Mouse (Mus musculus): ENCODE data around the gene Bsn. TPM values are rescaled to one million over a fixed set of nuclear protein-coding genes. Genes with fewer than 3 reads are reported as not detected.
A peak's percentile ranks its signal among the peaks of the same experiment; 100 is the strongest.

Bsn gene
- polyA plus RNA-seq, 1 experiment, result not detected

- Histone ChIP-seq H3K4me3 (ENCODE audit: insufficient read depth, low read depth, low read length) (no peak overlapping the region), H3K4me1 (ENCODE audit: control insufficient read depth, insufficient read depth, low read length) (peaks cover 3% of the 10 kb centered on the region), H3K27ac (ENCODE audit: insufficient read depth, low read depth, low read length) (no peak overlapping the region)
- TF ChIP-seq CTCF (IDR thresholded peaks at IDR 0.05; ENCODE audit: insufficient read depth, low read depth, low read length) (no peak), POLR2A (IDR thresholded peaks at IDR 0.05; ENCODE audit: insufficient read depth, low read depth, low read length) (no peak)
- 95% methylated on average over 1 of the region's 1 CpGs for WGBS
Measured at GRCm38 (mm10) chr9:108223633-108224032, 33.4 kb upstream of the Bsn start.

- no peak overlapping the region for H3K4me3 ChIP-seq (ENCODE audit: insufficient read depth, low read depth, low read length)
- TF ChIP-seq CTCF (IDR thresholded peaks at IDR 0.05; ENCODE audit: insufficient read depth, low read depth, low read length) (no peak), POLR2A (IDR thresholded peaks at IDR 0.05; ENCODE audit: insufficient read depth, low read depth, low read length) (no peak)
- peaks cover 3% of the 10 kb centered on the region for H3K4me1 ChIP-seq (ENCODE audit: control insufficient read depth, insufficient read depth, low read length)
- no peak overlapping the region for H3K27ac ChIP-seq (ENCODE audit: insufficient read depth, low read depth, low read length)
- 91% methylated on average over 3 of the region's 3 CpGs for WGBS
Measured at GRCm38 (mm10) chr9:108221566-108221965, 31.4 kb upstream of the Bsn start.

- Histone ChIP-seq H3K4me3 (ENCODE audit: insufficient read depth, low read depth, low read length) (no peak overlapping the region), H3K27ac (ENCODE audit: insufficient read depth, low read depth, low read length) (no peak overlapping the region), H3K4me1 (ENCODE audit: control insufficient read depth, insufficient read depth, low read length) (peaks cover 3% of the 10 kb centered on the region)
- WGBS, result 53% methylated on average over 1 of the region's 1 CpGs
- TF ChIP-seq POLR2A (IDR thresholded peaks at IDR 0.05; ENCODE audit: insufficient read depth, low read depth, low read length), result no peak
- no peak for TF ChIP-seq CTCF (IDR thresholded peaks at IDR 0.05; ENCODE audit: insufficient read depth, low read depth, low read length)
Measured at GRCm38 (mm10) chr9:108220380-108220774, 30.2 kb upstream of the Bsn start.

GRCm38 (mm10) chr9:108219766-108220379 lies 29.7 kb upstream of the Bsn start:
- 79% methylated on average over 12 of the region's 12 CpGs for WGBS
- Histone ChIP-seq H3K27ac (ENCODE audit: insufficient read depth, low read depth, low read length) (no peak overlapping the region), H3K4me3 (ENCODE audit: insufficient read depth, low read depth, low read length) (no peak overlapping the region), H3K4me1 (ENCODE audit: control insufficient read depth, insufficient read depth, low read length) (peaks cover 3% of the 10 kb centered on the region)
- no peak for TF ChIP-seq POLR2A (IDR thresholded peaks at IDR 0.05; ENCODE audit: insufficient read depth, low read depth, low read length)
- no peak for TF ChIP-seq CTCF (IDR thresholded peaks at IDR 0.05; ENCODE audit: insufficient read depth, low read depth, low read length)

GRCm38 (mm10) chr9:108217936-108218543 lies 27.9 kb upstream of the Bsn start:
- Histone ChIP-seq H3K4me3 (ENCODE audit: insufficient read depth, low read depth, low read length) (no peak overlapping the region), H3K4me1 (ENCODE audit: control insufficient read depth, insufficient read depth, low read length) (peaks cover 9% of the 10 kb centered on the region), H3K27ac (ENCODE audit: insufficient read depth, low read depth, low read length) (no peak overlapping the region)
- 82% methylated on average over 11 of the region's 11 CpGs for WGBS
- TF ChIP-seq CTCF (IDR thresholded peaks at IDR 0.05; ENCODE audit: insufficient read depth, low read depth, low read length), result no peak
- TF ChIP-seq POLR2A (IDR thresholded peaks at IDR 0.05; ENCODE audit: insufficient read depth, low read depth, low read length), result no peak

GRCm38 (mm10) chr9:108217406-108217805 lies 27.2 kb upstream of the Bsn start:
- TF ChIP-seq CTCF (IDR thresholded peaks at IDR 0.05; ENCODE audit: insufficient read depth, low read depth, low read length), result no peak
- TF ChIP-seq POLR2A (IDR thresholded peaks at IDR 0.05; ENCODE audit: insufficient read depth, low read depth, low read length), result no peak
- no peak overlapping the region for H3K4me3 ChIP-seq (ENCODE audit: insufficient read depth, low read depth, low read length)
- 91% methylated on average over 3 of the region's 3 CpGs for WGBS
- H3K27ac ChIP-seq (ENCODE audit: insufficient read depth, low read depth, low read length), result no peak overlapping the region
- peaks cover 11% of the 10 kb centered on the region for H3K4me1 ChIP-seq (ENCODE audit: control insufficient read depth, insufficient read depth, low read length)

GRCm38 (mm10) chr9:108213105-108213504 lies 22.9 kb upstream of the Bsn start:
- WGBS, result 19% methylated on average over 7 of the region's 7 CpGs
- TF ChIP-seq CTCF (IDR thresholded peaks at IDR 0.05; ENCODE audit: insufficient read depth, low read depth, low read length) (no peak), POLR2A (IDR thresholded peaks at IDR 0.05; ENCODE audit: insufficient read depth, low read depth, low read length) (no peak)
- H3K27ac ChIP-seq (ENCODE audit: insufficient read depth, low read depth, low read length), result 0 out of 2 replicates have a peak overlapping the region, but pooled peaks have one; percentile 44
- no peak overlapping the region for H3K4me3 ChIP-seq (ENCODE audit: insufficient read depth, low read depth, low read length)
- H3K4me1 ChIP-seq (ENCODE audit: control insufficient read depth, insufficient read depth, low read length), result peaks cover 7% of the 10 kb centered on the region

- no peak for TF ChIP-seq CTCF (IDR thresholded peaks at IDR 0.05; ENCODE audit: insufficient read depth, low read depth, low read length)
- no peak for TF ChIP-seq POLR2A (IDR thresholded peaks at IDR 0.05; ENCODE audit: insufficient read depth, low read depth, low read length)
- H3K4me1 ChIP-seq (ENCODE audit: control insufficient read depth, insufficient read depth, low read length), result peaks cover 7% of the 10 kb centered on the region
- H3K27ac ChIP-seq (ENCODE audit: insufficient read depth, low read depth, low read length), result no peak overlapping the region
- H3K4me3 ChIP-seq (ENCODE audit: insufficient read depth, low read depth, low read length), result no peak overlapping the region
- WGBS, result 72% methylated on average over 2 of the region's 2 CpGs
Measured at GRCm38 (mm10) chr9:108212426-108212825, 22.2 kb upstream of the Bsn start.

- WGBS, result 34% methylated on average over 3 of the region's 3 CpGs
- TF ChIP-seq CTCF (IDR thresholded peaks at IDR 0.05; ENCODE audit: insufficient read depth, low read depth, low read length) (no peak), POLR2A (IDR thresholded peaks at IDR 0.05; ENCODE audit: insufficient read depth, low read depth, low read length) (no peak)
- H3K4me1 ChIP-seq (ENCODE audit: control insufficient read depth, insufficient read depth, low read length), result peaks cover 31% of the 10 kb centered on the region
- H3K27ac ChIP-seq (ENCODE audit: insufficient read depth, low read depth, low read length), result peak overlapping the region; percentile 83
- no peak overlapping the region for H3K4me3 ChIP-seq (ENCODE audit: insufficient read depth, low read depth, low read length)
Measured at GRCm38 (mm10) chr9:108205571-108205901, 15.4 kb upstream of the Bsn start.

All from olfactory bulb, adult 2 months (tissue).